Mouse (Mus musculus): Measurements from ENCODE around the gene Fam186b.

- no peak for TF ChIP-seq CTCF (IDR thresholded peaks at IDR 0.05; ENCODE audit: borderline replicate concordance, insufficient read depth, low read length)
- no peak for TF ChIP-seq POLR2A (IDR thresholded peaks at IDR 0.05; ENCODE audit: low read depth, low read length)
Observed at GRCm38 (mm10) chr15:99332111-99332510, 36.4 kb upstream of the Fam186b start.

Measured in embryonic fibroblast, embryonic 13.5 days (primary cell).